Mouse (Mus musculus) CD4-positive naive resting alpha-beta T cell, adult 76 days (primary cell): ENCODE results near the gene Cep170b. TPM values are rescaled to one million over a fixed set of nuclear protein-coding genes. Genes with fewer than 3 reads are reported as not detected.

ENCODE experiments used
- total RNA-seq: library from RNA; stranded (reverse); gene quantifications from one replicate; pipeline ENCODE4 v1.2.4, GENCODE M21; 2023

Gene Cep170b
- total RNA-seq: 13.0 TPM

DNA sequence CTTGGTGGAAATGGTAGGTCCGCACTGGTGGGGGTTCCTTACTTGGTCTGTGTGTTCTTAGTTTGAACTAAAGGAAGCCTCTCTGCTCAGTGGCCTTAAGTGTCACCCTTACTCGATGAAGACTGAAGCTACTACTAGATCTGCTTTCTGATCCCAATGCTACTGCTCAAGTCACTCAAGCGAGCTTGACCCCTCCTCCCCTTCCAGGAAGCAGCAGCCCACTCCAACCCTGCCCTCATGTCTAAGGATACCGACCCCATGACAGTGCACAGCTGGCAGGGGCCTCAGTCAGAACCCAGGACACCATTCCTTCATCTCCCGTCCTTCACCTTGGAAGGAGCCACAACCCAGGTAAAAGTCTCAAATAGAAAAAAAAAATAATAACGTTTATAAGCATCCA, at the start of gene Cep170b:
Cep170b (plus strand) TSS at position 240 of the 400 bp plus-strand sequence.

DNA sequence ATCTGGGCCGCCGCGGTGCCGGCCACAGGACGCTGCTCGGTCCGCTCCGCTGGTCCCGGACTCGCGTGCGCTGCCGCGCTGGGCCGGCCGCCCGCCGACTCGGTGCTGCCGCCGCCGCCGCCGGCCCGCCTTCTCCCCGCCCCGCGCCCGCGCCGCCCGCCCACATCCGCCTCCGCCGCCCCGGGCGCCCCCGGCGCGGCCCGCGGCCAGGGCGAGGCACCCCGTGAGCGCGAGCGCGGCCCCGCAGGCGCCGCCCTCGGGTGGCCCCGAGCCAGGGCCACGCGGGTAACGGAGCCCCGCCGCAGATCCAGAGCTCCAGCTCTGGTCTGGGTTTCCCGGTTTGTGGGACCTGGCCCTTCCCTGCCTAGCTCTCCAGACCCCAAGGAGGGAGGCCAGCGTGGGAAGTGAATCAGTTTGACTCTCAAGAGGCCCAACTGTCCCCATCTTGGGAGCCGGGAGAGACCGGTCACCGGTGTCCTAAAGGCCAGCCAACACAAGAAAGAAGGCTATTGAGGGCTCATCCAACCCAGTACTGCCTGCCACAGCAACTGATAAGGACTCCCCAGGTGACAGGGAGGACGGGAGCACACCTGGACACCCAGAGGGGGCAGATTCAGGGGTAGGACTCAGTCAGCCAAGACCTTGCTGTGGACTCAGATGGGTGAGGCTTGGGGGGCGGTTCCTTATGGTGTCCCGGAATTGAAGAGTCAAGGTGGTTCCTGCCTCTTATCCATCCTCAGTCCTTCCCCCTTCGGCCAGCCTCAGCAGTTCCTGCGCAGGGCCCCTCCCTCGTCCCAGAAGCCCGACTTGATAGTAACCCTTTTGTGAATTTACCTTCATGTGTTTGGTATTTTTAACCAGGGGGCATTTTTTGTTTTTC, 45.9 kb upstream of the Cep170b start, which contains the start of gene Akt1:
Akt1 (minus strand) TSS at position 753 of the 880 bp plus-strand sequence.

DNA sequence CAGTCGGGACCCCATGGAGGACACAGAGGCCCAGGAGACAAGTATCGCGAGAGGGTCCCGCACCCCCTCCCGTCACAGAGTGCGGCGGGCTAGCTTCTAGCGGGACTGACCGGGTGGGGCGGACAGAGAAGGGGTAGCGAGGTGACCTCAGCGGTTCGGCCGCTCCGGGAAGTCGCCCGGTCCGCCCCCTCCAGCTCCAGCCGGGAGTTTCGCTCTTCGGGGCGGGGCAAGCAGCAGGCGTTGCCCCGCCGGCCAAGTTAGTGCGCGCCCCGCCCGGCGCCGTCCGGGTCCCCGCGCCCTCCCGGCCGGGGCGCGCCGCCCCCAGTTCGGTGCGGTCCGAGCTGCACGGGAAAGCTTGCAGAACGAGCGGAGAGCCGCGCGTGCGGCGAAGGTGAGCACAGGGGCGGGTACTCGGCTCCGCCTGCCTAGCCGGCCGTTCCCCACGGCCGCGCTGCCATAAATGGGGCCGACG, 41.7 kb upstream of the Cep170b start, which contains the start of gene Zbtb42:
Zbtb42 (plus strand) TSS at position 274 of the 472 bp plus-strand sequence.

DNA sequence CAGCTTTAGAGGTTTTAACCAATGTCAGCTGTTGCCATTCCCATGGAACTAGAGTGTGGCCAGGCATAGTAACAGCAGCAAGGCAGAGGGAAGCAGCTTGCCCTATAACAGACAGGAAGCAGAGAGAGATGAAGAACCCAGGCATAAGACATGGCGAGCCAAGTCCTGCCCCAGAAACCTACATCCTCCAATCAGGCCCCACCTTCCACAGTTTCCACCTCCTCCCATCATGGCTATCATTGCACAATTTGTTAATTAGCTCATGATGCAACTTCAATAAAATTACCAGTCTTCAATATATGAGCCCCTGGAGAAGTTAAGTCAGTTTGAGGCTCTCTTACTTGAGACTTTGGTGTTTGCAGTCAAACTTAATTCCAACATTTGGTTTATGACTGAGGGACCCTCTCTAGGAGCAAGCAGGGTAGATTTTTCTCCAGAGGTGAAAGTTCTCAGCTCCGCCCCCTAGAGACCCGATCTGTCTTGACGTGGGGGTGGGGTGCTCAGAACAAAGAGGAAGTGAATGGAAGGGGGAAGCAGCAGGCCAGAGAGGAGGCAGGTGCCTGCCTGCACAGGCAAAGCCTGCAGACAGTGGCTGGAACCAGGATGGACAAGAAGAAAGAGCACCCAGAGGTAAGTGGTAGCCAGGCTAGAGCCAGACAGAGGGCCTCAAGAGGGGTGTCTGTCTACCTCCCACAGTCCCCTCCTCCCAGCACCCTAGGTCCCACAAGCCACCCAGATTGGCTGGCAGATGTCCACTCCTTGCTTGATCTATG, 40.1 kb downstream of the Cep170b start, which contains the start of gene Pld4:
Pld4 (plus strand) TSS at position 502 of the 773 bp plus-strand sequence.

Other genes starting within 250 kb of the Cep170b start
- not detected for gene A530016L24Rik, start 231.0 kb upstream of the Cep170b start, total RNA-seq
- gene Tmem179, start 203.7 kb upstream of the Cep170b start, total RNA-seq: not detected
- 61.1 TPM for gene Inf2, start 131.7 kb upstream of the Cep170b start, total RNA-seq
- 1.8 TPM for gene Adssl1, start 100.4 kb upstream of the Cep170b start, total RNA-seq
- gene Siva1, start 75.8 kb upstream of the Cep170b start, total RNA-seq: 34.7 TPM
- 73.5 TPM for gene Akt1, start 45.6 kb upstream of the Cep170b start, total RNA-seq
- gene Zbtb42, start 41.6 kb upstream of the Cep170b start, total RNA-seq: 3.1 TPM
- gene Pld4, start 40.2 kb downstream of the Cep170b start, total RNA-seq: 32.9 TPM
- gene Ahnak2, start 82.2 kb downstream of the Cep170b start, total RNA-seq: 0.35 TPM
- gene Clba1, start 88.5 kb downstream of the Cep170b start, total RNA-seq: 0.47 TPM
- gene Cdca4, start 109.0 kb downstream of the Cep170b start, total RNA-seq: 30.1 TPM
- 520 TPM for gene Gpr132, start 147.8 kb downstream of the Cep170b start, total RNA-seq
- 9.7 TPM for gene Jag2, start 209.3 kb downstream of the Cep170b start, total RNA-seq
- 28.0 TPM for gene Nudt14, start 221.7 kb downstream of the Cep170b start, total RNA-seq